Mouse (Mus musculus) intestine, embryonic 16.5 days (tissue): ENCODE measurements around the gene Taok1. TPM values are rescaled to one million over a fixed set of nuclear protein-coding genes. Genes with fewer than 3 reads are reported as not detected.

Experiments used
- ATAC-seq: fragments of 200-750 bp; cut with Nextera tagmentation; 2 replicates; pipeline ENCODE4 v1.8.0; 2017; ENCODE audit warnings: moderate TSS enrichment, moderate library complexity
- H3K27ac ChIP-seq: fragments of 300-500 bp; sonication (generic); 2 replicates; pipeline ENCODE4 v1.5.1; 2014; ENCODE audit warnings: mild to moderate bottlenecking, low read length
- H3K27me3 ChIP-seq: fragments of 300-500 bp; sonication (generic); replicated peaks from 2 replicates; pipeline ENCODE4 v1.6.1; 2014; ENCODE audit warnings: low read length, control low read depth, mixed read lengths; ENCODE audit not compliant: control insufficient read depth, insufficient read depth
- H3K36me3 ChIP-seq: fragments of 300-500 bp; sonication (generic); 2 replicates; pipeline ENCODE4 v1.6.1; 2014; ENCODE audit warnings: low read length, control low read depth; ENCODE audit not compliant: control insufficient read depth, insufficient read depth
- H3K4me1 ChIP-seq: fragments of 300-500 bp; sonication (generic); 2 replicates; pipeline ENCODE4 v1.6.1; 2014; ENCODE audit warnings: low read length, control low read depth, mixed read lengths; ENCODE audit not compliant: control insufficient read depth, insufficient read depth
- H3K4me2 ChIP-seq: fragments of 300-500 bp; sonication (generic); 2 replicates; pipeline ENCODE4 v1.6.1; 2014; ENCODE audit warnings: low read depth, low read length, control low read depth
- H3K4me3 ChIP-seq: fragments of 300-500 bp; sonication (generic); 2 replicates; pipeline ENCODE4 v1.5.1; 2014; ENCODE audit warnings: mild to moderate bottlenecking, low read length
- H3K9ac ChIP-seq: fragments of 300-500 bp; sonication (generic); 2 replicates; pipeline ENCODE4 v1.6.1; 2014; ENCODE audit warnings: low read depth, low read length
- H3K9me3 ChIP-seq: fragments of 300-500 bp; sonication (generic); 2 replicates; pipeline ENCODE4 v1.6.1; 2016; ENCODE audit warnings: low read length, control low read depth; ENCODE audit not compliant: control insufficient read depth
- WGBS: fragments of 180-500 bp; shearing (Covaris S2); extraction: QIAGEN DNeasy Blood & Tissue Kit; methylation state at CpG from one replicate; pipeline ENCODE4 v1.1.7; 2014; 5-methylcytosine and 5-hydroxymethylcytosine counted together
- polyA plus RNA-seq: library from polyadenylated mRNA; unstranded; fragments of >200 nt; fragmentation: Nextera tagmentation; extraction: Ambion mirVana; gene quantifications from 2 replicates; pipeline ENCODE4 v1.2.1, GENCODE M21; 2015

Gene Taok1
- polyA plus RNA-seq, 1 experiment from 2014 or later = 9.2 TPM

- H3K4me1 ChIP-seq = no peaks in the 10 kb centered on the region
- 66% methylated on average over 3 of the region's 3 CpGs for WGBS
- ATAC-seq = no peak
- no peak overlapping the region for H3K27ac ChIP-seq
- no peaks in the 10 kb centered on the region for H3K9me3 ChIP-seq
- no peak overlapping the region for H3K4me3 ChIP-seq
- no peaks in the 10 kb centered on the region for H3K27me3 ChIP-seq
- H3K4me2 ChIP-seq = no peak overlapping the region
- H3K36me3 ChIP-seq = no peaks in the 10 kb centered on the region
- no peak overlapping the region for H3K9ac ChIP-seq
Observed at GRCm38 (mm10) chr11:77525804-77526486, 81.7 kb downstream of the Taok1 start.

DNA sequence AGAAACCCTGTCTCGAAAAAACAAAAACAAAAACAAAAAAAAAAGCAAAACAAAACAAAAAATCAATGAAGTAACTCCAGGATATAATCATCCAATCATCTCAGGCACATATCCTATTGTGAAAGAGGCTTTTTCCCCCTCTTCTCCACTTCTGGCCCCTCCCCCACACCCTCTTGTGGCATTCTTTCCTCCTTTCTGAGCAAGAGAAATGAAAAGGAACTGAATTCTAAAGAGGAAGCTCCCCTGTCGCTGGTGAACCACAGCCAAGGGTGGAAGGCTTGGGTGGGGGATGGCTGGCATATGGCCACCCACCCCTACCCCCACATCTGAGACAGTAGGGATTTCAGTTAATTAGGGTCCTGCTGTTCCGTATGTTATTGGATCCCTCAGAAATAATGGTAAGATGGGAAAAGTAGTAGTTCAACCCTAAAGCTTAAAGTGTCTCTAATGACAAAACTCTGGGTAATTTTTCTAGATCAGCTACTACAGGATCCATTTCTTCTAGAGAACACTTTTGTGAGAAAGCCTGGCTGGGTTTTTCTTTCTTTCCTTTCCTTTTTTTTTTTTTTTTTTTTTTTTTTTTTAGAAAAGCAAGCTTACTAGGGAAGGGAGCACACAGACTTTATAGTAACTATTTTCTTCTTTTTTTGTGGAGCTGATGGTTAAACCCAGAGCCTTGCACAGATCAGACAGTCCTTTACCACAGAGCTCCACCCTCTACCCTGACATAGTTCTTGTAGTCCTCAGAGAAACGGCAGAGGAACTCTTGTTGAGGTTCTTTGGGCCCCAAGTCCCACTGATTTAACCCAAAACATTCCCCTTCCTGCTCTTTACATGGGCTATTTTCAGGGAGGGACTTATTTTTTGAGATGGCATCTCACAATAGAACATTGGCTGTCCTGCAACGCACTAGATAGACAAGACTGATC, 86.8 kb downstream of the Taok1 start:
- no peaks in the 10 kb centered on the region for H3K9me3 ChIP-seq
- H3K4me1 ChIP-seq = peaks cover 5% of the 10 kb centered on the region
- H3K36me3 ChIP-seq = no peaks in the 10 kb centered on the region
- H3K27ac ChIP-seq = no peak overlapping the region
- WGBS = 59% methylated on average over 5 of the region's 5 CpGs
- no peak overlapping the region for H3K4me2 ChIP-seq
- no peak overlapping the region for H3K4me3 ChIP-seq
- no peak for ATAC-seq
- no peak overlapping the region for H3K9ac ChIP-seq
- H3K27me3 ChIP-seq = 0 out of 2 replicates have a peak, but pooled peaks cover 4% of the 10 kb centered on the region

- Histone ChIP-seq H3K4me2 (no peak within 1 kb of the TSS), H3K9me3 (no peaks in the 10 kb centered on the region), H3K4me1 (peaks cover 20% of the 10 kb centered on the region), H3K4me3 (no peak within 1 kb of the TSS), H3K27ac (no peak within 1 kb of the TSS; the same call in 1 of the 2 replicates), H3K27me3 (peaks cover 6% of the 10 kb centered on the region; the same call in 1 of the 2 replicates), H3K9ac (no peak within 1 kb of the TSS), H3K36me3 (no peaks in the 10 kb centered on the region)
- WGBS = 64% methylated on average over 5 of the region's 5 CpGs
- ATAC-seq = no peak
Observed at GRCm38 (mm10) chr11:77519043-77519442, 88.6 kb downstream of the Taok1 start, which contains the start of gene Gm10392. TSS of gene Gm10392 (minus strand) at chr11:77519198.

GRCm38 (mm10) chr11:77518051-77518798, 89.4 kb downstream of the Taok1 start:
- peaks cover 6% of the 10 kb centered on the region; the same call in 1 of the 2 replicates for H3K27me3 ChIP-seq
- ATAC-seq = no peak
- no peak overlapping the region for H3K4me2 ChIP-seq
- no peak overlapping the region for H3K4me3 ChIP-seq
- 79% methylated on average over 27 of the region's 27 CpGs for WGBS
- no peaks in the 10 kb centered on the region for H3K36me3 ChIP-seq
- H3K27ac ChIP-seq = no peak overlapping the region
- peaks cover 24% of the 10 kb centered on the region for H3K4me1 ChIP-seq
- H3K9me3 ChIP-seq = no peaks in the 10 kb centered on the region
- no peak overlapping the region for H3K9ac ChIP-seq

DNA sequence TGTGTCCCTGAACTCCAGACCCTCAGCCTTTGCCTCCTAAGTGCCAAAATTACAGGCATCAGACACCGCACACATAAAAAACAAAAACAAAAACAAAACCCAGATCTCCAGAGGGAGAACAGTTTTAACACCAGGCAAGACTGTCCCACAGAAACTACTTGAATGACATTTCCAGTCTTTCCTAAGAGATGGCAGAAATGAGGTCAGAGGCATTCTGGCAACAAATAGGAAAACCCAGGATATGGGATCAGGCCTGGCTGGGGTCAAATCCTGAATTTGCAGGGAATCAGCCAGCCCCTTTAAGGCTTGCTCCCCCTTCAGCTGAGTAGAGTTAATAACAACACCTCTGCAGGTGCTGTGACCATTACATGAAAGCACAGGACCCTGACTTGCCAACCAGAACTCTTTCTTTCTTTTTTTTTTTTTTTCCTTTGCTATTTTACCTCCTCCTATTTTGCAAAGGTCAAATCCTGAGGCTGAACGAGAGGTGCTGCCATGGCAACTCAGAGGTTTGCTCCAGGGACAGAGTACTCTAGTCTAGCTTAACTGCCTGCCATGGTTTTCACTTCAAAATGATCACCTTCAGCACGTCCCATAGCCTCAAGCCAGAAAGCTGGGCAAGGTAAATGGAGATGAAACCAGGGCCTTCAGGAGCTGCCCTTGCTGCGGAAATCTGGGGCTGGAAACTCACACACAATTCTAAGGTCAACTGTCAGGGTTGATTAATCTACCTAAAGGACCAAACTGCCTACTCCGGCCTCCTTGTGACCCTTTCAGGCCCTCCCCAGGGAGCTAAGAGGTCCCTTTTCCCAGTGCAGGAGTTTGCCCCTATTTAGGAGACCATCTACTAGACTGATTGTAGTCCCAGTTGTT, 90.8 kb downstream of the Taok1 start:
- Histone ChIP-seq H3K27ac (no peak overlapping the region), H3K27me3 (peaks cover 6% of the 10 kb centered on the region; the same call in 1 of the 2 replicates), H3K9ac (no peak overlapping the region), H3K4me1 (peaks cover 28% of the 10 kb centered on the region), H3K9me3 (no peaks in the 10 kb centered on the region), H3K4me2 (no peak overlapping the region), H3K4me3 (no peak overlapping the region), H3K36me3 (no peaks in the 10 kb centered on the region)
- ATAC-seq = no peak
- WGBS = 67% methylated on average over 5 of the region's 5 CpGs

DNA sequence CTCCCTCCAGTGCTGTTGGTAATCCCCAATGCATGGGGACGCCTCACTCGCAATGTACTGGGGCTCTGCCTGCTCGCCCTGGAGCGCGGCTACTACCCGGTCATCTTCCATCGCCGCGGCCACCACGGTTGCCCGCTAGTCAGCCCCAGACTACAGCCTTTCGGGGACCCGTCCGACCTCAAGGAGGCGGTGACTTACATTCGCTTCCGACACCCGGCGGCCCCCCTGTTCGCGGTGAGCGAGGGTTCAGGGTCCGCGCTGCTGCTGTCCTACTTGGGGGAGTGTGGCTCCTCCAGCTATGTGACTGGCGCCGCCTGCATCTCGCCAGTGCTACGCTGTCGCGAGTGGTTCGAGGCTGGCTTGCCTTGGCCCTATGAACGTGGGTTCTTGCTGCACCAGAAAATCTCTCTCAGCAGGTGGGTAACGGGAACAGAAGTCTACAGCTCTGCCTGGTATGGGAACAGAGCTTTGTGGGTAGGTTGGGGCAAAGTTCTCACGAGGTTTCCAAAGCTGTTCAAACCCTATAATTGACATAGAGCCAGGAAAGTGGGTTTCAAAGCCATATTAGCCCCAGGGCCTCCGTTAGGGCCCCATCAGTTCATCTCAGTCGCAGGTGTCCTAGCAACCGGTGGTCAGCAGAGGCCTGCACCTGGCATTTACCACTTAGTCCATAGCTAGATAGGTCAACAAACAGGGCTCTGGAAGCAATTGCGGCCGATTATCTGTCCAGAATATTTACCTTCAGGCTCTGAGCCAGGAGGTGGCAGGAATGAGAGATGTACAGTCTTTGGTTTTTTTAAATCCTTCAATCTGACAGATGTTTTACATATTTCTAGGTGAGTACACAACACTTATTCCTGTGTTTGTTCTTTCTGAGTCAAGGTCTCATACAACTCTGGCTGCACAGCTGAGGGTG, 91.7 kb downstream of the Taok1 start, which contains the start of gene Trp53i13:
Gene Trp53i13 (minus strand): TSS at position 344 of the 916 bp plus-strand sequence.
- no peak for ATAC-seq
- peak within 1 kb of the TSS; percentile 67 for H3K9ac ChIP-seq
- no peaks in the 10 kb centered on the region for H3K9me3 ChIP-seq
- 9% methylated on average over 39 of the region's 39 CpGs for WGBS
- H3K4me1 ChIP-seq = peaks cover 28% of the 10 kb centered on the region
- peaks cover 6% of the 10 kb centered on the region; the same call in 1 of the 2 replicates for H3K27me3 ChIP-seq
- H3K36me3 ChIP-seq = no peaks in the 10 kb centered on the region
- peak within 1 kb of the TSS; percentile 98 for H3K4me2 ChIP-seq
- peak within 1 kb of the TSS; percentile 58 for H3K4me3 ChIP-seq
- H3K27ac ChIP-seq = no peak within 1 kb of the TSS; the same call in 1 of the 2 replicates

DNA sequence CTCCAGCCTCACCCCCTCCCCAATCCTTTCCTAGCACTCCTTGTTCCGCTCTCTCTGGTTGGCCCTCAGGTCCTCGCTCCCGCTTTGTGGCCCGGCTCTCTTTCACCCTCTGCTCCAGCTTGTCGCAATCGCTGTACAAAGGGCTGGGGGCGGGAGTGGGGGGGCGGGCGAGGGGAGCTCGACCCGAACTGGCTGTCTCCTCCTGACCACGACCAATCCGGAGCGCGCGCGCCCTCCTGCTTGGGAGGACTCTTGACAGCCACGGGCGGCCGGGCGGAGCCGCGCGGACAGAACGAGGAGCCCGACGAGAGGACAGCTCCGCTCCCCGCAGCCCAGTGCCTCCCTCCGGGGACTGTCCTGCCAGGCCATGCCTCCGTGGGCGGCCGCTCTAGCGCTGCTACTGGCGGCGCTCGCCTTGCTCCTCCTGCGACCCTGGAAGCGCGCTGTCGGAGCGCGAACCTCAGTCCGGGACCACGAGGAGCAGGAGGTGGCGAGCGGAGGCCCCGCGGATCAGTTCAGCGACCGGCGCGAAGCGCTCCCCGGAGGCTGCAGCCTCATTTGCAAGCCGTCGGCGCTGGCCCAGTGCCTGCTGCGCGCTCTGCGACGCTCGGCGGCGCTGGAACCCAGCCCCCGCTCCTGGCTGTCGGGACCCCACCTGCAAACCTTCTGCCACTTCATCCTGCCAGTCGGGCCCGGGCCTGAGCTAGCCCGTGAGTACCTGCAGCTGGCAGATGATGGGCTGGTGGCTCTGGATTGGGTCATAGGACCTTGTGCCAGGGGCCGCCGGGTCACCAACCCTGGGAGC, 92.6 kb downstream of the Taok1 start, which contains the start of gene Abhd15:
Gene Abhd15 (plus strand): TSS at position 290 of the 805 bp plus-strand sequence.
- WGBS = under 1% methylated on average over 66 of the region's 72 CpGs
- Histone ChIP-seq H3K27ac (peak within 1 kb of the TSS; percentile 46), H3K9me3 (no peaks in the 10 kb centered on the region), H3K9ac (peak within 1 kb of the TSS; percentile 67), H3K4me1 (peaks cover 28% of the 10 kb centered on the region), H3K4me2 (peak within 1 kb of the TSS; percentile 98), H3K4me3 (peak within 1 kb of the TSS; percentile 58), H3K36me3 (no peaks in the 10 kb centered on the region), H3K27me3 (peaks cover 6% of the 10 kb centered on the region; the same call in 1 of the 2 replicates)
- ATAC-seq = peak; percentile 57
